Mouse (Mus musculus): Measurements from ENCODE around the gene Prss36. TPM values are rescaled to one million over a fixed set of nuclear protein-coding genes. Genes with fewer than 3 reads are reported as not detected.

Prss36 gene
- polyA plus RNA-seq, 2 experiments from 2014 or later: 2.1 to 3.6 TPM

GRCm38 (mm10) chr7:127934075-127934474 lies 12.4 kb downstream of the Prss36 start:
- ATAC-seq: no peak

GRCm38 (mm10) chr7:127932273-127933031 lies 14.1 kb downstream of the Prss36 start:
- no peak for ATAC-seq

GRCm38 (mm10) chr7:127931351-127932135 lies 15.0 kb downstream of the Prss36 start:
- ATAC-seq: no peak

- no peak for ATAC-seq
Measured at GRCm38 (mm10) chr7:127930636-127931035, 15.9 kb downstream of the Prss36 start.

- no peak for ATAC-seq
Measured at GRCm38 (mm10) chr7:127929923-127930322, 16.6 kb downstream of the Prss36 start, which contains the start of gene Prss8. TSS of gene Prss8 (minus strand) at chr7:127930104.

GRCm38 (mm10) chr7:127928596-127928995 lies 17.9 kb downstream of the Prss36 start:
- no peak for ATAC-seq

- no peak for ATAC-seq
Measured at GRCm38 (mm10) chr7:127927726-127928125, 18.8 kb downstream of the Prss36 start.

GRCm38 (mm10) chr7:127926846-127927245 lies 19.7 kb downstream of the Prss36 start:
- ATAC-seq: no peak

- no peak for ATAC-seq
Measured at GRCm38 (mm10) chr7:127926066-127926465, 20.5 kb downstream of the Prss36 start.

GRCm38 (mm10) chr7:127925252-127925651 lies 21.3 kb downstream of the Prss36 start:
- no peak for ATAC-seq

- ATAC-seq: no peak
Measured at GRCm38 (mm10) chr7:127923714-127924113, 22.8 kb downstream of the Prss36 start.

- ATAC-seq: peak; percentile 87
Measured at GRCm38 (mm10) chr7:127922451-127923275, 23.9 kb downstream of the Prss36 start.

GRCm38 (mm10) chr7:127921516-127921915 lies 25.0 kb downstream of the Prss36 start:
- no peak for ATAC-seq

GRCm38 (mm10) chr7:127919290-127919689 lies 27.2 kb downstream of the Prss36 start:
- ATAC-seq: no peak

GRCm38 (mm10) chr7:127918203-127918602 lies 28.3 kb downstream of the Prss36 start:
- no peak for ATAC-seq

GRCm38 (mm10) chr7:127915293-127915692 lies 31.2 kb downstream of the Prss36 start:
- no peak for ATAC-seq

GRCm38 (mm10) chr7:127912938-127913337 lies 33.6 kb downstream of the Prss36 start:
- ATAC-seq: no peak

GRCm38 (mm10) chr7:127912190-127912871 lies 34.2 kb downstream of the Prss36 start, which contains the start of gene Kat8:
TSS of gene Kat8 (plus strand) at chr7:127912516.
- ATAC-seq: peak; percentile 99

GRCm38 (mm10) chr7:127908656-127909055 lies 37.9 kb downstream of the Prss36 start:
- ATAC-seq: no peak

GRCm38 (mm10) chr7:127907939-127908338 lies 38.6 kb downstream of the Prss36 start:
- no peak for ATAC-seq

- peak; percentile 97 for ATAC-seq
Measured at GRCm38 (mm10) chr7:127903971-127904796, 42.3 kb downstream of the Prss36 start, which contains the start of gene Bckdk. TSS of gene Bckdk (plus strand) at chr7:127904082.
